Mouse (Mus musculus): Measurements from ENCODE around the gene Mfrp. TPM values are rescaled to one million over a fixed set of nuclear protein-coding genes. Genes with fewer than 3 reads are reported as not detected.
A peak's percentile ranks its signal among the peaks of the same experiment; 100 is the strongest.
"Not testable (repeated sequence)": the region's sequence is repeated elsewhere in the genome, so short reads cannot be mapped to it uniquely, and the experiment has no call there.

The Mfrp gene
- polyA plus RNA-seq, 1 experiment from 2014 or later = 0.11 TPM

DNA sequence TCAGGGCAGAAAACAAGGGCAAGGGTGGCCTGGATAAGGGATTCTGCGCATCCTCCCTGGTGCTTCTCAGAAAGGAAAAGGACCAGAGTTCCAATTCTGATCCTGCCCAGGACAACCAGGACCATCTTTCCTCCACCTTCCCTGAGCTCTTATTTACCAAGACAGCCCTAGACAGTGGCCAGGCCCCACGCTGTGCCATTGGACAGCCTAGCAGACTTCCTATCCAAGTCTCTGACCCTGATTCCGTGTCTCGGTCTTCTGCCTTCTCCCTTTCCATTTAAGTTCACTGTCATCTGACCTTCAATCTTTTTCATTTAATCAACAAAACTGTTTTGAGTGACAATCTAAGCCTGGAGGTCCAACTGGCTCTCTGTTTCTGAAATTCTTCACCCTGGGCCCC lies 5.1 kb downstream of the Mfrp start:
- H3K9ac ChIP-seq (replicated peaks; ENCODE audit: low read length) = no peak overlapping the region
- peak overlapping the region; percentile 0; the same call in 1 of the 2 replicates for H3K27ac ChIP-seq (replicated peaks; ENCODE audit: low read depth, low read length)
- WGBS = 45% methylated on average over 4 of the region's 4 CpGs
- no peak for DNase-seq
- no peaks in the 10 kb centered on the region for H3K9me3 ChIP-seq (ENCODE audit: control insufficient read depth, low read length)
- no peak for ATAC-seq (ENCODE audit: low FRiP score, low TSS enrichment)
- H3K4me2 ChIP-seq (ENCODE audit: low read length) = no peak overlapping the region
- no peak overlapping the region for H3K4me3 ChIP-seq (replicated peaks; ENCODE audit: low read depth, low read length)
- H3K36me3 ChIP-seq (ENCODE audit: control insufficient read depth, insufficient read depth, low read length) = peaks cover 5% of the 10 kb centered on the region
- peaks cover 26% of the 10 kb centered on the region for H3K4me1 ChIP-seq (ENCODE audit: control insufficient read depth, insufficient read depth, low read length)
- H3K27me3 ChIP-seq (ENCODE audit: control insufficient read depth, insufficient read depth, low read length) = no peaks in the 10 kb centered on the region

DNA sequence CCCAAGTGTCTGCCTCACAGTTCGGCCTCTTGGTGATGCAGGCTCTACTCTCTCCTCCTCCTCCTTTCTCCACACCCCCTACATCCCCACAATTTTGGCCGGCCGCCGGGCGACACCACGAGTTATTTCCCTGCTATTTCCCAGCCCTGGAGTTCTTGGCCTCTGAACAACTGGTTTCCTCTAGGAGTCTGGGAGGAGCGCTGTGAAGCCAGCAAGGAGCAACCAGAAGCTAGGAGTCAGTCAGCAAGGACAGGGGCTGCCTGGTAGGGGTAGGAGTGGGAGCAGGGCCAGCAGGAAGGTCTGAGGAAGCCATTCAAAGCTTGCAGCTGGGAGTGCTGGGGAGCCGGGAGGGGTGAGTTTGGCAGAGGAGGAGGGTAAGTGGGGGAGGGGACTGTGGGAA lies 5.6 kb downstream of the Mfrp start, which contains the start of gene C1qtnf5:
Gene C1qtnf5 (plus strand): TSS at position 136 of the 400 bp plus-strand sequence.
- Histone ChIP-seq H3K4me3 (replicated peaks; ENCODE audit: low read depth, low read length) (0 out of 2 replicates have a peak within 1 kb of the TSS, but pooled peaks have one; percentile 1), H3K9me3 (ENCODE audit: control insufficient read depth, low read length) (no peaks in the 10 kb centered on the region), H3K9ac (replicated peaks; ENCODE audit: low read length) (0 out of 2 replicates have a peak within 1 kb of the TSS, but pooled peaks have one; percentile 20), H3K4me2 (ENCODE audit: low read length) (peak within 1 kb of the TSS; percentile 44), H3K27ac (replicated peaks; ENCODE audit: low read depth, low read length) (peak within 1 kb of the TSS; percentile 0), H3K36me3 (ENCODE audit: control insufficient read depth, insufficient read depth, low read length) (peaks cover 5% of the 10 kb centered on the region), H3K27me3 (ENCODE audit: control insufficient read depth, insufficient read depth, low read length) (no peaks in the 10 kb centered on the region), H3K4me1 (ENCODE audit: control insufficient read depth, insufficient read depth, low read length) (peaks cover 26% of the 10 kb centered on the region)
- 11% methylated on average over 8 of the region's 8 CpGs for WGBS
- peak; percentile 66 for DNase-seq
- peak; percentile 34; the same call in 1 of the 2 replicates for ATAC-seq (ENCODE audit: low FRiP score, low TSS enrichment)

DNA sequence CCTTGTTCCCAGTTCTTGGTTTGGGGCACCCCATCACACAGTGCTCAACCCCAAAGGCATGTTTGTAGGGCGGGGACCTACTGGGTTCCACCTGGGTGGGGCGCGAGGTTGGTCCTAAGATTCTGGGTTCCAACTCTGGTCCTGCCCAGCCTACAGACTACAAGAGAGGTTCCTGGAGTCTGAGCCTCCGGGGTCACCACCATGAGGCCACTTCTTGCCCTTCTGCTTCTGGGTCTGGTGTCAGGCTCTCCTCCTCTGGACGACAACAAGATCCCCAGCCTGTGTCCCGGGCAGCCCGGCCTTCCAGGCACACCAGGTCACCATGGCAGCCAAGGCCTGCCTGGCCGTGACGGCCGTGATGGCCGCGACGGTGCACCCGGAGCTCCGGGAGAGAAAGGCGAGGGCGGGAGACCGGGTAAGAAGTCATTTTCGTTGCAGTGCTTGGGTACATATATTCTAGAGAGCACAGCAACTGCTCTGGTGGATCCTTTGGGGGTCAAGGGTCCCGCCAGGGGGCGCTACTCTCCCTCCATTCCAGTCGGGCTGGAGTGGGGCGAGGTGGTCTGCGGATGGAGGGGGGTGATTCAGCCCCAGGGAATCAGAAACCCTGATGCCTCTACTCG lies 6.1 kb downstream of the Mfrp start:
- H3K4me1 ChIP-seq (ENCODE audit: control insufficient read depth, insufficient read depth, low read length) = peaks cover 26% of the 10 kb centered on the region
- H3K36me3 ChIP-seq (ENCODE audit: control insufficient read depth, insufficient read depth, low read length) = peaks cover 5% of the 10 kb centered on the region
- peak overlapping the region; percentile 44 for H3K4me2 ChIP-seq (ENCODE audit: low read length)
- no peaks in the 10 kb centered on the region for H3K27me3 ChIP-seq (ENCODE audit: control insufficient read depth, insufficient read depth, low read length)
- no peak overlapping the region; the same call in 1 of the 2 replicates for H3K27ac ChIP-seq (replicated peaks; ENCODE audit: low read depth, low read length)
- ATAC-seq (ENCODE audit: low FRiP score, low TSS enrichment) = peak; percentile 28
- 0 out of 2 replicates have a peak overlapping the region, but pooled peaks have one; percentile 20 for H3K9ac ChIP-seq (replicated peaks; ENCODE audit: low read length)
- WGBS = 22% methylated on average over 25 of the region's 25 CpGs
- 0 out of 2 replicates have a peak overlapping the region, but pooled peaks have one; percentile 1 for H3K4me3 ChIP-seq (replicated peaks; ENCODE audit: low read depth, low read length)
- no peaks in the 10 kb centered on the region for H3K9me3 ChIP-seq (ENCODE audit: control insufficient read depth, low read length)
- peak; percentile 65 for DNase-seq

DNA sequence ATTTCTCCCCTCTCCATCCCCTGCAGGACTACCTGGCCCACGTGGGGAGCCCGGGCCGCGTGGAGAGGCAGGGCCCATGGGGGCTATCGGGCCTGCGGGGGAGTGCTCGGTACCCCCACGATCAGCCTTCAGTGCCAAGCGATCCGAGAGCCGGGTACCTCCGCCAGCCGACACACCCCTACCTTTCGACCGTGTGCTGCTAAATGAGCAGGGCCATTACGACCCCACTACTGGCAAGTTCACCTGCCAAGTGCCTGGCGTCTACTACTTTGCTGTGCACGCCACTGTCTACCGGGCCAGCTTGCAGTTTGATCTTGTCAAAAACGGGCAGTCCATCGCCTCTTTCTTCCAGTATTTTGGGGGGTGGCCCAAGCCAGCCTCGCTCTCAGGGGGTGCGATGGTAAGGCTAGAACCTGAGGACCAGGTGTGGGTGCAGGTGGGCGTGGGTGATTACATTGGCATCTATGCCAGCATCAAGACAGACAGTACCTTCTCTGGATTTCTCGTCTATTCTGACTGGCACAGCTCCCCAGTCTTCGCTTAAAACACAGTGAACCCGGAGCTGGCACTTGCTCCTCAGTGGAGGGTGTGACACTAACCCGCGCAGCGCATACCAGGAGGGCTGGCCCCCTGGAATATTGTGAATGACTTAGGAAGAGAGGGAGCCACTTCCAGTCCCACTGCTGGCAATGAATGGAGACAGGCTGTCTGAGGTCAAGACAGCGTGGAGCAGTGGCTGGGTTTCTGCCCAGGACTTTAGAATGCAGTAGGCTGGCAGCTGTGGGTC lies 6.9 kb downstream of the Mfrp start:
- H3K4me1 ChIP-seq (ENCODE audit: control insufficient read depth, insufficient read depth, low read length) = peaks cover 26% of the 10 kb centered on the region
- H3K9me3 ChIP-seq (ENCODE audit: control insufficient read depth, low read length) = no peaks in the 10 kb centered on the region
- no peak for DNase-seq
- 80% methylated on average over 31 of the region's 31 CpGs for WGBS
- no peak overlapping the region for H3K27ac ChIP-seq (replicated peaks; ENCODE audit: low read depth, low read length)
- no peak overlapping the region for H3K4me3 ChIP-seq (replicated peaks; ENCODE audit: low read depth, low read length)
- H3K9ac ChIP-seq (replicated peaks; ENCODE audit: low read length) = 0 out of 2 replicates have a peak overlapping the region, but pooled peaks have one; percentile 6
- peaks cover 5% of the 10 kb centered on the region for H3K36me3 ChIP-seq (ENCODE audit: control insufficient read depth, insufficient read depth, low read length)
- no peaks in the 10 kb centered on the region for H3K27me3 ChIP-seq (ENCODE audit: control insufficient read depth, insufficient read depth, low read length)
- H3K4me2 ChIP-seq (ENCODE audit: low read length) = peak overlapping the region; percentile 44
- no peak for ATAC-seq (ENCODE audit: low FRiP score, low TSS enrichment)

DNA sequence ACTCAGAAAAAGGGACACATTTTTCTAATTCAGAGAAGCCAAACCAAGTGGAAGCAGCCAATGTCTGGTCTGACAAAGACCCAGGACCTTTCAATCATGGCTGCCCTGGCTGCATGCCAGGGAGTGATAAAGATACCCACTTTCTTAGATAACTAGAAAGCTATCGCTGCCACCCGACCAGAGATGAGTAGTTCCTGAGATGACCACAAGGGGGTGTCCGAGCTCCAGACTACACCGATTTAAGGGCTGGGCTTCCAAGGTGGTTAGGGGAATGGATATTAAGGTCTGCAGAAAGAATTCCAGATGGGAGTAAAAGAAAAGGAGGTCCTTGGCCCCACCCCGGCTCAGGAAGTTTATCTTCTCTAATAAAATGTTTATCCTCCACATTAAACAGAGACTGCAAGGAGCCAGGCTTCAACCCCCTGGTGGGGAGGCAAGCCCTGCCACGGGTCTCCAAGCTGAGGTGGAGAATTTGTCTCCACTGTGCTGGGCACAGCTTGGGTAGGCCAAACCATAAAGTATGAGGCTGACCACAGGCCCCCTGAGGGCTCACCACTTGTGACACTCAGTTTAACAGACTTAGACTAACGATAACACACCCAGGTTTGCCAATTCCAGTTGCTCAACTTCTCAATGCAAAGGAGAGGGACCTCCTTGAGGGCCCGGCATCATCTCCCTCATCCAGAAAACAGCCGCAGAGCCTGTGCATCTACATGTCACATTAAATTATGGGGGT lies 8.0 kb downstream of the Mfrp start:
- no peak overlapping the region for H3K27ac ChIP-seq (replicated peaks; ENCODE audit: low read depth, low read length)
- H3K27me3 ChIP-seq (ENCODE audit: control insufficient read depth, insufficient read depth, low read length) = no peaks in the 10 kb centered on the region
- DNase-seq (peak; percentile 86), ATAC-seq (ENCODE audit: low FRiP score, low TSS enrichment) (no peak)
- no peaks in the 10 kb centered on the region for H3K9me3 ChIP-seq (ENCODE audit: control insufficient read depth, low read length)
- H3K9ac ChIP-seq (replicated peaks; ENCODE audit: low read length) = 0 out of 2 replicates have a peak overlapping the region, but pooled peaks have one; percentile 6
- peak overlapping the region; percentile 21 for H3K4me2 ChIP-seq (ENCODE audit: low read length)
- 38% methylated on average over 9 of the region's 9 CpGs for WGBS
- 0 out of 2 replicates have a peak overlapping the region, but pooled peaks have one; percentile 5 for H3K4me3 ChIP-seq (replicated peaks; ENCODE audit: low read depth, low read length)
- peaks cover 26% of the 10 kb centered on the region for H3K4me1 ChIP-seq (ENCODE audit: control insufficient read depth, insufficient read depth, low read length)
- peaks cover 5% of the 10 kb centered on the region for H3K36me3 ChIP-seq (ENCODE audit: control insufficient read depth, insufficient read depth, low read length)

DNA sequence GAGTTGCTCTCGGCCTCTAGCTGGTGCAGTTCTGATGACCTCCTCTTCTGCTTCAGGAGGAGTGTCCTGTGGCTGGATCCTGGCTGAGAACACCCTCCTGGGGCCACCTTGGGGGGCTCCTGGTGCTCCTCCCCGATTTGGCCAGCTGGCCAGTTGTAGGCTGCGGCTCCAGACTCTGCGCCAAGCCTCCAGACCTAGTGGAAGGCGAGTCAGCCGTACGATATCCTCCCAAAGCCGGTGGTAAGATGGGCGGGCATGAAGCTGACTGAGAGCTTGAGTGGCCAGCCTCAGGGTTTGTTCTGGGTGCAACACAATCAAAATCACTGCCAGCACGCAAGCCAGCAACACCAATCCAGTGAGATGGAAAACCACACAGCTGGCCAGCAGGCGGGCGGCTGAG lies 10.4 kb downstream of the Mfrp start:
- not testable (repeated sequence) for H3K9ac ChIP-seq (replicated peaks; ENCODE audit: low read length); DNase-seq

DNA sequence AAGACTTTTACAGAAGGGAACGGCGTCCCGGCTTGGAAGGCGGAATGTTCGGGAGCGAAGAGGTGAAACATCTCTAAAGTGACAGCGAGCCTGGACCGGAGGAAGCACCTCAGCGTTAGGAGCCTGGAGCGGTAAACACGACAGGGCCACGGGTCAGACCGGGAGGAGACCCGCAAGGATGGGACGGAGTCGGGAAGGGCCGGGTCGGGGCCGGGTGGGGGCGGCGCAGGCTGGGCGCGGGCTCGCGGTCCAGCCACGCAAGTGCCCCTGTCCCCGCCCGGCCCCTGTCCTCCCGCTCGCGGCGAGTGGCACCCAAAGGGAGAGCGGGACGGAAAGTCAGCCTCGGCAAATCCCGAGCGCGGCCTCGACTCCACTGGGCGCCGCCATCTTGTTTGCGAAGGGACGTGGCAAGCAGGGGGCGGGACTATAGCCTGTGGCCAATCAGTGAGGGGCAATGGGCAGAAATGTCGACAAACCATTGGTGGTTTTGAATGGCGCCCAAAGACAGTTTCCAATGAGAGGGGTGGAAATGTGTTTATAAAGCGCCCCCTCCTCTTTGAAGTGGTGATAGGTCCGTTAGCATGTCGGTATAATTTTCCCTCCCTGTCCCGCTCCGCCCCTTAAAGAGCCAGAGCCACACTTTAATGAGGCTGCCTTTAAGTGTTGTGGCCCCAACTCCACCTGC lies 11.7 kb downstream of the Mfrp start, which contains the start of the genes Gm49380 and Rnf26:
Gene Gm49380 (minus strand): TSS at position 396 of the 685 bp plus-strand sequence.
Gene Rnf26 (minus strand): TSS at position 413 of the 685 bp plus-strand sequence.
- H3K36me3 ChIP-seq (ENCODE audit: control insufficient read depth, insufficient read depth, low read length) = peaks cover 5% of the 10 kb centered on the region; the same call in 1 of the 2 replicates
- peak within 1 kb of the TSS; percentile 54 for H3K4me2 ChIP-seq (ENCODE audit: low read length)
- peak within 1 kb of the TSS; percentile 64 for H3K9ac ChIP-seq (replicated peaks; ENCODE audit: low read length)
- H3K27me3 ChIP-seq (ENCODE audit: control insufficient read depth, insufficient read depth, low read length) = no peaks in the 10 kb centered on the region
- WGBS = under 1% methylated on average over 51 of the region's 51 CpGs
- H3K4me3 ChIP-seq (replicated peaks; ENCODE audit: low read depth, low read length) = peak within 1 kb of the TSS; percentile 66
- ATAC-seq (ENCODE audit: low FRiP score, low TSS enrichment) (peak; percentile 96), DNase-seq (peak; percentile 97)
- H3K27ac ChIP-seq (replicated peaks; ENCODE audit: low read depth, low read length) = no peak within 1 kb of the TSS
- no peaks in the 10 kb centered on the region for H3K9me3 ChIP-seq (ENCODE audit: control insufficient read depth, low read length)
- peaks cover 14% of the 10 kb centered on the region for H3K4me1 ChIP-seq (ENCODE audit: control insufficient read depth, insufficient read depth, low read length)

More for the DNA sequence above, 10.4 kb downstream of the Mfrp start:
- H3K27ac ChIP-seq (replicated peaks; ENCODE audit: low read depth, low read length); H3K9me3 ChIP-seq (ENCODE audit: control insufficient read depth, low read length); H3K4me2 ChIP-seq (ENCODE audit: low read length); ATAC-seq (ENCODE audit: low FRiP score, low TSS enrichment); H3K4me3 ChIP-seq (replicated peaks; ENCODE audit: low read depth, low read length); H3K27me3 ChIP-seq (ENCODE audit: control insufficient read depth, insufficient read depth, low read length); H3K36me3 ChIP-seq (ENCODE audit: control insufficient read depth, insufficient read depth, low read length): not testable (repeated sequence)
- H3K4me1 ChIP-seq (ENCODE audit: control insufficient read depth, insufficient read depth, low read length) = peaks cover 26% of the 10 kb centered on the region
- 70% methylated on average over 10 of the region's 12 CpGs for WGBS

DNA sequence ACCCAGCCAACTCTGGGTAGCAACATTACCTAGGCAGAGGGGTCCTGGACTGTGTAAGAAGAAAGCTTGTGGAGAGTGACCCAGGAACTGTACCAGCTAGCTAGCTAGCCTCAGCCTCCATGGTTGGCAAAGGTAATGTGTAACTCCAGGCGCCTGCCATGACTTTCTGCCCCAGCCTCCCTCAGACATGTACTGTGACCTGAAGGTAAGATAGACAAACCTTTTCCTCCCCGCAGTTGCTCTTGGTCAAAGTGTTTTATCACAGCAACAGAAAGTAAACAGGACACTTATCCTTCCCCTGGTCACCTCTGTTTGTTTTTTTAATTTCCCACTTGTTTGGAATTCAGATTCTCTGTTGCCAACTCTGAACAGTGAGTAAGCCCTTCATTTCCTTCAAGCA lies 12.9 kb downstream of the Mfrp start:
- no peaks in the 10 kb centered on the region for H3K9me3 ChIP-seq (ENCODE audit: control insufficient read depth, low read length)
- H3K4me2 ChIP-seq (ENCODE audit: low read length) = no peak overlapping the region
- H3K4me1 ChIP-seq (ENCODE audit: control insufficient read depth, insufficient read depth, low read length) = peaks cover 3% of the 10 kb centered on the region
- DNase-seq (no peak), ATAC-seq (ENCODE audit: low FRiP score, low TSS enrichment) (no peak)
- H3K27ac ChIP-seq (replicated peaks; ENCODE audit: low read depth, low read length) = no peak overlapping the region
- H3K4me3 ChIP-seq (replicated peaks; ENCODE audit: low read depth, low read length) = no peak overlapping the region
- no peaks in the 10 kb centered on the region for H3K27me3 ChIP-seq (ENCODE audit: control insufficient read depth, insufficient read depth, low read length)
- no peak overlapping the region for H3K9ac ChIP-seq (replicated peaks; ENCODE audit: low read length)
- WGBS = 89% methylated on average over 2 of the region's 2 CpGs
- no peaks in the 10 kb centered on the region for H3K36me3 ChIP-seq (ENCODE audit: control insufficient read depth, insufficient read depth, low read length)

All from midbrain, embryonic 14.5 days (tissue).